Mouse (Mus musculus) limb, embryonic 14.5 days (tissue): ENCODE results near the gene Hlf. TPM values are rescaled to one million over a fixed set of nuclear protein-coding genes. Genes with fewer than 3 reads are reported as not detected.

Experiments used
- ATAC-seq: fragments of 200-750 bp; cut with Nextera tagmentation; 2 replicates; pipeline ENCODE4 v1.8.0; 2017; ENCODE audit warnings: low read depth, moderate number of reproducible peaks, moderate TSS enrichment; ENCODE audit not compliant: low FRiP score
- DNase-seq: peaks from one replicate; pipeline ENCODE4 v3.0.0-alpha.2; 2015; ENCODE audit warnings: low spot score
- H3K27ac ChIP-seq: fragments of 300-500 bp; sonication (generic); replicated peaks from 2 replicates; pipeline ENCODE4 v1.5.1; 2014; ENCODE audit warnings: low read depth, mild to moderate bottlenecking, low read length, moderate library complexity, mixed read lengths
- H3K27me3 ChIP-seq: fragments of 300-500 bp; sonication (generic); 2 replicates; pipeline ENCODE4 v1.6.1; 2014; ENCODE audit warnings: low read length, mixed read lengths; ENCODE audit not compliant: control insufficient read depth, insufficient read depth
- H3K36me3 ChIP-seq: fragments of 300-500 bp; sonication (generic); 2 replicates; pipeline ENCODE4 v1.6.1; 2014; ENCODE audit warnings: mild to moderate bottlenecking, low read length, moderate library complexity, mixed read lengths; ENCODE audit not compliant: control insufficient read depth, insufficient read depth
- H3K4me1 ChIP-seq: fragments of 300-500 bp; sonication (generic); 2 replicates; pipeline ENCODE4 v1.6.1; 2014; ENCODE audit warnings: antibody characterized with exemption, low read length, mixed read lengths; ENCODE audit not compliant: control insufficient read depth, insufficient read depth
- H3K4me2 ChIP-seq: fragments of 300-500 bp; sonication (generic); replicated peaks from 2 replicates; pipeline ENCODE4 v1.6.1; 2014; ENCODE audit warnings: low read depth, mild to moderate bottlenecking, low read length, moderate library complexity; ENCODE audit not compliant: severe bottlenecking
- H3K4me3 ChIP-seq: fragments of 300-500 bp; sonication (generic); replicated peaks from 2 replicates; pipeline ENCODE4 v1.5.1; 2014; ENCODE audit warnings: low read length
- H3K9ac ChIP-seq: fragments of 300-500 bp; sonication (generic); 2 replicates; pipeline ENCODE4 v1.6.1; 2014; ENCODE audit warnings: mild to moderate bottlenecking, low read depth, low read length, moderate library complexity; ENCODE audit not compliant: severe bottlenecking
- H3K9me3 ChIP-seq: fragments of 300-500 bp; sonication (generic); 2 replicates; pipeline ENCODE4 v1.6.1; 2016; ENCODE audit warnings: low read length; ENCODE audit not compliant: control insufficient read depth
- POLR2A ChIP-seq: fragments of 200-500 bp; IDR thresholded peaks from 2 replicates; pipeline ENCODE4 v1.8.0; 2012; ENCODE audit warnings: inconsistent platforms, mild to moderate bottlenecking, moderate library complexity, borderline replicate concordance; ENCODE audit not compliant: insufficient read depth, insufficient read length; ENCODE audit errors: extremely low read depth
- WGBS: fragments of 180-500 bp; shearing (Covaris S2); extraction: QIAGEN DNeasy Blood & Tissue Kit; methylation state at CpG from one replicate; pipeline ENCODE4 v1.1.7; 2014; 5-methylcytosine and 5-hydroxymethylcytosine counted together
- polyA plus RNA-seq, 2 experiments: library from polyadenylated mRNA; depleted of rRNA in 1 of 2; stranded (reverse) in 1 of 2; unstranded in 1 of 2; fragments of >200 nt; fragmentation: Nextera tagmentation in 1 of 2; extraction: Ambion mirVana in 1 of 2; gene quantifications; 2 replicates each; pipeline versions ENCODE4 v1.2.1 to v1.2.3; 2012 to 2014

Hlf gene
- polyA plus RNA-seq, 2 experiments, result 2.2 to 2.8 TPM

GRCm38 (mm10) chr11:90342267-90342666, 48.4 kb downstream of the Hlf start:
- no peak for TF ChIP-seq POLR2A
- Histone ChIP-seq H3K4me1 (no peaks in the 10 kb centered on the region), H3K27me3 (no peaks in the 10 kb centered on the region), H3K9ac (no peak overlapping the region), H3K4me2 (no peak overlapping the region), H3K4me3 (no peak overlapping the region), H3K9me3 (no peaks in the 10 kb centered on the region), H3K27ac (no peak overlapping the region), H3K36me3 (no peaks in the 10 kb centered on the region)
- WGBS, result 82% methylated on average over 5 of the region's 5 CpGs
- DNase-seq, result no peak
- no peak for ATAC-seq

DNA sequence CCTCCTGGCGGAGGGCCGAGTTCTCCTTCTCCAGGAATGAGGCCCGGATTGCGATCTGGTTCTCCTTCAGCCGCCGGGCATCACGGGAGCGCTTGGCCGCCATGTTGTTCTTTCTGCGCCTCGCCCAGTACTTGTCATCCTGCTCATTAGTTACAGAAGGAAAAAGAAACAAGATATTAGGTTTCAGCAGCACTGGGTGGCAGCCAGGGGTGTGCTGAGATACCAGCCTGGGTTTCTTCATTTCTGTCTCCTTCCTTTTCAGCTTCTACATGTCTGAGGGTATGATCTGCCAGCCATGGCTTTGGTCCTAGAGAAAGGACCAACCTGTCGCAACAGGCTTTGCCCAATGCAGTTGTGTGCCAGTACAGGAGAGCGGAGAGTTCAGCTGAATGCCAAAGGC, 49.9 kb downstream of the Hlf start:
- no peak overlapping the region for H3K9ac ChIP-seq
- H3K4me2 ChIP-seq, result no peak overlapping the region
- TF ChIP-seq POLR2A, result no peak
- no peak for ATAC-seq
- H3K27me3 ChIP-seq, result no peaks in the 10 kb centered on the region
- no peaks in the 10 kb centered on the region for H3K9me3 ChIP-seq
- 86% methylated on average over 13 of the region's 13 CpGs for WGBS
- no peak for DNase-seq
- no peak overlapping the region for H3K27ac ChIP-seq
- H3K4me1 ChIP-seq, result no peaks in the 10 kb centered on the region
- H3K36me3 ChIP-seq, result no peaks in the 10 kb centered on the region
- no peak overlapping the region for H3K4me3 ChIP-seq

DNA sequence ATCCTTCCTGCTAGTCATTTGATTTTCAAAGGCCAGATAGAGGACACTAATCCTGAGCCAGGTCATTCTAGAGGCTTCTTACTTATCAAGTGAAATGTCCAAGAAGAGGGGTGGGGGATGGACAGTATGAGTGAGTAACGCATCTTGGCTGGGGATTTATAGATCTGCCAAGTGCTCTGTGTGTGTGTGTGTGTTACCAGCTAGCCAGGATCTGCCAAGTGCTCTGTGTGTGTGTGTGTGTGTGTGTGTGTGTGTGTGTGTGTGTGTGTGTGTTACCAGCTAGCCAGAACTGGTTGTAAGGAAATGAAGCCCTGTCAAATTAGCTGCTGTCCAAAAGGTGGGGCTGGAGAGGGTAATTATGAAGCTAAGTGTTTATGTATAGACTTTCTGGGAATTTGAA, 55.9 kb downstream of the Hlf start:
- no peak for DNase-seq
- no peak for TF ChIP-seq POLR2A
- WGBS, result 46% methylated on average over 1 of the region's 1 CpGs
- no peaks in the 10 kb centered on the region for H3K9me3 ChIP-seq
- no peaks in the 10 kb centered on the region for H3K27me3 ChIP-seq
- H3K4me1 ChIP-seq, result no peaks in the 10 kb centered on the region
- ATAC-seq, result no peak
- no peaks in the 10 kb centered on the region for H3K36me3 ChIP-seq
- H3K4me3 ChIP-seq, result no peak overlapping the region
- H3K4me2 ChIP-seq, result no peak overlapping the region
- no peak overlapping the region for H3K9ac ChIP-seq
- no peak overlapping the region for H3K27ac ChIP-seq

- Histone ChIP-seq H3K4me3 (no peak overlapping the region), H3K27ac (no peak overlapping the region), H3K9ac (no peak overlapping the region), H3K9me3 (no peaks in the 10 kb centered on the region), H3K36me3 (no peaks in the 10 kb centered on the region), H3K27me3 (no peaks in the 10 kb centered on the region), H3K4me1 (no peaks in the 10 kb centered on the region), H3K4me2 (no peak overlapping the region)
- WGBS, result 80% methylated on average over 4 of the region's 4 CpGs
- no peak for DNase-seq
- no peak for ATAC-seq
- no peak for TF ChIP-seq POLR2A
Observed at GRCm38 (mm10) chr11:90332737-90333136, 58.0 kb downstream of the Hlf start.

DNA sequence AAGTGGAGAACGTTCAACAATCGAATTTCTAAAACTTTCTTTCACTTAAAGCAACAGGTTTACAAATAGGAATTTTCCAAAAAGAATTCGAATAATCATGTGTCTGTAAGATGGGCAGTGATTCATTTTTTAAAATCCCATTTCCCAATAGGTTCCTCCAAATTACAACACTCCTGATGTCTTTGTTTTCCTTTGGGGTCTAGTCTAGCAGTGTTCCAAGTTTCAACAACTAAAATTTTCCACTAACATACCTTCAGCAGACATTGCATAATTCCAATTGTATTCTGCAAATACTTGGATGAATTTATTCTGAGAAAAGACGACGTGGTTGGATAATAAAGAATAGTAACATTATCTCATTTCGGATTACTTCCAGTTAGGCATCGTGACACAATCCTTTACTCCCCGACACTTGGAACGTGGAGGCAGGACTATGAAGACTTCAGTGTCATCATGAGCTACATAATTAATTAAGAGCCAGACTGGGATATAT, 60.4 kb downstream of the Hlf start:
- DNase-seq (no peak), ATAC-seq (no peak)
- H3K27ac ChIP-seq, result no peak overlapping the region
- H3K27me3 ChIP-seq, result no peaks in the 10 kb centered on the region
- no peaks in the 10 kb centered on the region for H3K9me3 ChIP-seq
- H3K36me3 ChIP-seq, result no peaks in the 10 kb centered on the region
- H3K4me3 ChIP-seq, result no peak overlapping the region
- H3K4me1 ChIP-seq, result no peaks in the 10 kb centered on the region
- H3K4me2 ChIP-seq, result no peak overlapping the region
- 87% methylated on average over 9 of the region's 9 CpGs for WGBS
- no peak overlapping the region for H3K9ac ChIP-seq
- no peak for TF ChIP-seq POLR2A

DNA sequence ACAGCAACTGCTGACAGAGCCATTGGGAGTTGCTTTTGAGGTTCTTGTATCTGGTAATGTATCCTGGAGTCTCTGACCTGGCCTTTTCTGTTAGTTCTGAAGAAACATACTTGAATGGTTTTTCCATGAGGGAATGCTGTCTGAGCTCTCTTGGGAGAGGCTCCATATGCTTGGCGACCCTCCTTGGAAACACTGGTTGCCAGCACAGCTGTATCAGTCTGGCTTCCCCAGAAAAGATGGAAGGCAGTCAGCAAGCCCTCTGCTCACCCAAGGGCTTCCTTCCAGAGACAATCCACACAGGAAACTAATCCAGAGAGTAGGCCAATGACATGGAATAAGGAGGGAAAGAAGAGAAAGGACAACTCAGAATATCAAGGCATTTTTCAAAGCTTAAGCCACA, 63.9 kb downstream of the Hlf start:
- Histone ChIP-seq H3K9ac (no peak overlapping the region), H3K27me3 (no peaks in the 10 kb centered on the region), H3K4me2 (no peak overlapping the region), H3K36me3 (no peaks in the 10 kb centered on the region), H3K27ac (no peak overlapping the region), H3K9me3 (no peaks in the 10 kb centered on the region), H3K4me1 (no peaks in the 10 kb centered on the region), H3K4me3 (no peak overlapping the region)
- WGBS, result 53% methylated on average over 1 of the region's 1 CpGs
- TF ChIP-seq POLR2A, result no peak
- DNase-seq, result no peak
- ATAC-seq, result no peak
